Mouse (Mus musculus): Measurements from ENCODE around the gene Foxo6. TPM values are rescaled to one million over a fixed set of nuclear protein-coding genes. Genes with fewer than 3 reads are reported as not detected.

Foxo6 gene
- polyA plus RNA-seq, 1 experiment from 2014 or later, result 0.17 TPM

- Histone ChIP-seq H3K9me3 (ENCODE audit: control insufficient read depth) (no peaks in the 10 kb centered on the region), H3K4me2 (replicated peaks; ENCODE audit: low read depth) (no peak overlapping the region), H3K4me1 (replicated peaks; ENCODE audit: control insufficient read depth, insufficient read depth, low read length) (no peaks in the 10 kb centered on the region), H3K9ac (ENCODE audit: low read depth, low read length) (no peak overlapping the region), H3K36me3 (ENCODE audit: control insufficient read depth, insufficient read depth) (no peaks in the 10 kb centered on the region), H3K27ac (ENCODE audit: low read depth, low read length) (no peak overlapping the region), H3K4me3 (ENCODE audit: low read depth, low read length) (no peak overlapping the region), H3K27me3 (replicated peaks; ENCODE audit: control insufficient read depth, insufficient read depth, low read length) (peaks cover 51% of the 10 kb centered on the region)
- ATAC-seq, result no peak
- WGBS, result 42% methylated on average over 8 of the region's 8 CpGs
- no peak for TF ChIP-seq CTCF (IDR thresholded peaks at IDR 0.05; ENCODE audit: low read depth)
These were observed 15.9 kb downstream of the Foxo6 start for GRCm38 (mm10) chr4:120271208-120271607.

GRCm38 (mm10) chr4:120270937-120271199 is 16.3 kb downstream of the Foxo6 start:
- Histone ChIP-seq H3K4me2 (replicated peaks; ENCODE audit: low read depth) (no peak overlapping the region), H3K4me1 (replicated peaks; ENCODE audit: control insufficient read depth, insufficient read depth, low read length) (no peaks in the 10 kb centered on the region), H3K36me3 (ENCODE audit: control insufficient read depth, insufficient read depth) (no peaks in the 10 kb centered on the region), H3K9me3 (ENCODE audit: control insufficient read depth) (no peaks in the 10 kb centered on the region), H3K4me3 (ENCODE audit: low read depth, low read length) (no peak overlapping the region), H3K9ac (ENCODE audit: low read depth, low read length) (no peak overlapping the region), H3K27me3 (replicated peaks; ENCODE audit: control insufficient read depth, insufficient read depth, low read length) (peaks cover 51% of the 10 kb centered on the region), H3K27ac (ENCODE audit: low read depth, low read length) (no peak overlapping the region)
- no peak for TF ChIP-seq CTCF (IDR thresholded peaks at IDR 0.05; ENCODE audit: low read depth)
- WGBS, result 32% methylated on average over 4 of the region's 4 CpGs
- no peak for ATAC-seq

GRCm38 (mm10) chr4:120270148-120270936 is 16.8 kb downstream of the Foxo6 start:
- no peak overlapping the region for H3K9ac ChIP-seq (ENCODE audit: low read depth, low read length)
- H3K36me3 ChIP-seq (ENCODE audit: control insufficient read depth, insufficient read depth), result no peaks in the 10 kb centered on the region
- WGBS, result 66% methylated on average over 4 of the region's 4 CpGs
- H3K4me1 ChIP-seq (replicated peaks; ENCODE audit: control insufficient read depth, insufficient read depth, low read length), result no peaks in the 10 kb centered on the region
- H3K4me3 ChIP-seq (ENCODE audit: low read depth, low read length), result no peak overlapping the region
- H3K27ac ChIP-seq (ENCODE audit: low read depth, low read length), result no peak overlapping the region
- TF ChIP-seq CTCF (IDR thresholded peaks at IDR 0.05; ENCODE audit: low read depth), result no peak
- H3K9me3 ChIP-seq (ENCODE audit: control insufficient read depth), result no peaks in the 10 kb centered on the region
- H3K4me2 ChIP-seq (replicated peaks; ENCODE audit: low read depth), result no peak overlapping the region
- peaks cover 55% of the 10 kb centered on the region for H3K27me3 ChIP-seq (replicated peaks; ENCODE audit: control insufficient read depth, insufficient read depth, low read length)
- no peak for ATAC-seq

GRCm38 (mm10) chr4:120269426-120269825 is 17.7 kb downstream of the Foxo6 start:
- no peaks in the 10 kb centered on the region for H3K9me3 ChIP-seq (ENCODE audit: control insufficient read depth)
- WGBS, result 15% methylated on average over 9 of the region's 9 CpGs
- H3K27ac ChIP-seq (ENCODE audit: low read depth, low read length), result no peak overlapping the region
- H3K36me3 ChIP-seq (ENCODE audit: control insufficient read depth, insufficient read depth), result no peaks in the 10 kb centered on the region
- TF ChIP-seq CTCF (IDR thresholded peaks at IDR 0.05; ENCODE audit: low read depth), result no peak
- no peak overlapping the region for H3K9ac ChIP-seq (ENCODE audit: low read depth, low read length)
- no peak overlapping the region for H3K4me3 ChIP-seq (ENCODE audit: low read depth, low read length)
- no peak for ATAC-seq
- no peaks in the 10 kb centered on the region for H3K4me1 ChIP-seq (replicated peaks; ENCODE audit: control insufficient read depth, insufficient read depth, low read length)
- H3K27me3 ChIP-seq (replicated peaks; ENCODE audit: control insufficient read depth, insufficient read depth, low read length), result peaks cover 64% of the 10 kb centered on the region
- no peak overlapping the region for H3K4me2 ChIP-seq (replicated peaks; ENCODE audit: low read depth)

GRCm38 (mm10) chr4:120268214-120269061 is 18.7 kb downstream of the Foxo6 start:
- H3K4me1 ChIP-seq (replicated peaks; ENCODE audit: control insufficient read depth, insufficient read depth, low read length), result no peaks in the 10 kb centered on the region
- peak overlapping the region; percentile 69 for H3K4me2 ChIP-seq (replicated peaks; ENCODE audit: low read depth)
- H3K36me3 ChIP-seq (ENCODE audit: control insufficient read depth, insufficient read depth), result no peaks in the 10 kb centered on the region
- under 1% methylated on average over 110 of the region's 112 CpGs for WGBS
- peaks cover 65% of the 10 kb centered on the region for H3K27me3 ChIP-seq (replicated peaks; ENCODE audit: control insufficient read depth, insufficient read depth, low read length)
- H3K9me3 ChIP-seq (ENCODE audit: control insufficient read depth), result no peaks in the 10 kb centered on the region
- no peak overlapping the region for H3K27ac ChIP-seq (ENCODE audit: low read depth, low read length)
- TF ChIP-seq CTCF (IDR thresholded peaks at IDR 0.05; ENCODE audit: low read depth), result no peak
- H3K9ac ChIP-seq (ENCODE audit: low read depth, low read length), result 0 out of 2 replicates have a peak overlapping the region, but pooled peaks have one; percentile 7
- peak overlapping the region; percentile 36 for H3K4me3 ChIP-seq (ENCODE audit: low read depth, low read length)
- ATAC-seq, result peak; percentile 33; the same call in 1 of the 2 replicates

GRCm38 (mm10) chr4:120267683-120268082 is 19.5 kb downstream of the Foxo6 start:
- no peak for TF ChIP-seq CTCF (IDR thresholded peaks at IDR 0.05; ENCODE audit: low read depth)
- Histone ChIP-seq H3K4me2 (replicated peaks; ENCODE audit: low read depth) (peak overlapping the region; percentile 69), H3K4me3 (ENCODE audit: low read depth, low read length) (peak overlapping the region; percentile 36), H3K36me3 (ENCODE audit: control insufficient read depth, insufficient read depth) (no peaks in the 10 kb centered on the region), H3K27ac (ENCODE audit: low read depth, low read length) (no peak overlapping the region), H3K27me3 (replicated peaks; ENCODE audit: control insufficient read depth, insufficient read depth, low read length) (peaks cover 63% of the 10 kb centered on the region), H3K9me3 (ENCODE audit: control insufficient read depth) (no peaks in the 10 kb centered on the region), H3K4me1 (replicated peaks; ENCODE audit: control insufficient read depth, insufficient read depth, low read length) (no peaks in the 10 kb centered on the region), H3K9ac (ENCODE audit: low read depth, low read length) (0 out of 2 replicates have a peak overlapping the region, but pooled peaks have one; percentile 7)
- WGBS, result 9% methylated on average over 25 of the region's 25 CpGs
- ATAC-seq, result no peak
